Mouse (Mus musculus): ENCODE results near the gene Exoc4. TPM values are rescaled to one million over a fixed set of nuclear protein-coding genes. Genes with fewer than 3 reads are reported as not detected.

The Exoc4 gene
- polyA plus RNA-seq, 2 experiments: 16.8 to 24.2 TPM

DNA sequence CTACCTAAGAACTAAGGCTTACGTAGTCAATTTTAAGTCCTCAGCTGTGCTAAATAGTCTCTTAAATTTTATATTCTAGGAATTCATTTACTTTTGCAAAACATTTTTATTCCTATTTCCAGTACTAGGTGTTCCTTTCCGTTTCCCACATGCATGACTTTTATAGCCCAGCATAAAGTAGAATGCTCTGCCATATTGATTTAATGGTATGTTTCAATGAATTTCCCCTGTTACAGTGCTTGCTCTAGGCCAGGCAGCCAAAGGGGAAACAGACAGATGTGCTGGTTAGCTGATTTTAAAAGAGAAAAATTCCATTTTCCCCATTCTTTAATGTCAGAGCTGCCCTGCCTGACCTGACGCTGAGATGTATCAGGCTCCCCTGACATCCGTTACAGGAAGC is 359.6 kb downstream of the Exoc4 start:
- no peak overlapping the region for H3K4me2 ChIP-seq (replicated peaks; ENCODE audit: low read depth, low read length, severe bottlenecking)
- no peak overlapping the region for H3K9ac ChIP-seq (ENCODE audit: low read depth, low read length, severe bottlenecking)
- H3K27me3 ChIP-seq (ENCODE audit: control insufficient read depth, insufficient read depth, low read length): no peaks in the 10 kb centered on the region
- no peaks in the 10 kb centered on the region for H3K9me3 ChIP-seq (ENCODE audit: control insufficient read depth, low read length)
- no peak overlapping the region for H3K4me3 ChIP-seq (replicated peaks; ENCODE audit: low read length)
- WGBS: 33% methylated on average over 4 of the region's 4 CpGs
- H3K4me1 ChIP-seq (ENCODE audit: control insufficient read depth, insufficient read depth, low read length): peaks cover 7% of the 10 kb centered on the region; the same call in 1 of the 2 replicates
- no peaks in the 10 kb centered on the region for H3K36me3 ChIP-seq (ENCODE audit: control insufficient read depth, insufficient read depth, low read length)
- H3K27ac ChIP-seq (replicated peaks; ENCODE audit: low read depth, low read length): no peak overlapping the region
- DNase-seq (ENCODE audit: low spot score) (no peak), ATAC-seq (ENCODE audit: low FRiP score, low read depth) (peak; percentile 57)
- TF ChIP-seq POLR2A (IDR thresholded peaks at IDR 0.05; ENCODE audit: borderline replicate concordance, extremely low read depth, insufficient read depth, insufficient read length): no peak

DNA sequence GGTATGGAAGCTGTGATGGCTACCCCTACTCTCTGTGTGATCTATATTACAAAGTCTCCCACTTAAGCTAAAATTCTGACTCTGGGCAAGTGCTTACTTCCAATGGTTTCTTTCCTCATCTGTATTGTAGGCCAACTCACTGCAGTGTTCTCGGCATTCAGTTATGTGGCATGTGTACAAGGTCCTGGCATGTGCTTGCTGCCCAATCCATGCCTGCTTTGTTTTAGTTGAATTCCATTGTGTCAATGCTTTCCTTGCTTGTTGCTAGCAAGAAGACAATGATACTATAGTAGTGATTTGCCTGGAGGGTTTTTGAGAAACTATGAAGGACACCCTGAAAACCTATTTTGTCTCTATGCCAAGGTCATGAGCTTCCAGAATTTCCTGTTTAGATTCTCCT is 365.1 kb downstream of the Exoc4 start:
- Histone ChIP-seq H3K4me1 (ENCODE audit: control insufficient read depth, insufficient read depth, low read length) (0 out of 2 replicates have a peak, but pooled peaks cover 2% of the 10 kb centered on the region), H3K36me3 (ENCODE audit: control insufficient read depth, insufficient read depth, low read length) (no peaks in the 10 kb centered on the region), H3K4me2 (replicated peaks; ENCODE audit: low read depth, low read length, severe bottlenecking) (no peak overlapping the region), H3K27me3 (ENCODE audit: control insufficient read depth, insufficient read depth, low read length) (no peaks in the 10 kb centered on the region), H3K27ac (replicated peaks; ENCODE audit: low read depth, low read length) (no peak overlapping the region), H3K9ac (ENCODE audit: low read depth, low read length, severe bottlenecking) (no peak overlapping the region), H3K9me3 (ENCODE audit: control insufficient read depth, low read length) (no peaks in the 10 kb centered on the region), H3K4me3 (replicated peaks; ENCODE audit: low read length) (no peak overlapping the region)
- no peak for ATAC-seq (ENCODE audit: low FRiP score, low read depth)
- DNase-seq (ENCODE audit: low spot score): no peak
- 89% methylated on average over 1 of the region's 1 CpGs for WGBS
- no peak for TF ChIP-seq POLR2A (IDR thresholded peaks at IDR 0.05; ENCODE audit: borderline replicate concordance, extremely low read depth, insufficient read depth, insufficient read length)

DNA sequence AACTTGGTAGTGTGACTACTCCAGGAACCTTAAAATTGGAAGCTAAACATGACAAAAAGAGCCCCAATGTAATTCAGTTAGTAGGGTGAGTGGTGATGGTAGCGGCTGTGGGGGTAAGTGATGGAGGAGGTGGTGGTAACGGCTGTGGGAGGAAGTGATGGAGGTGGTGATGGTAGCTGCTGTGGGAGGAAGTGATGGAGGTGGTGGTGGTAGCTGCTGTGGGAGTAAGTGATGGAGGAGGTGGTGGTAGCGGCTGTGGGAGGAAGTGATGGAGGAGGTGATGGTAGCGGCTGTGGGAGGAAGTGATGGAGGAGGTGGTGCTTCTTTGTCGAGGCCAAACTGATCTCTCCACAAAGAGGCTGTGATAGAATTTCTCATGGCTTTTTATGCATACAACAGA is 369.7 kb downstream of the Exoc4 start:
- DNase-seq (ENCODE audit: low spot score) (no peak), ATAC-seq (ENCODE audit: low FRiP score, low read depth) (no peak)
- H3K27me3 ChIP-seq (ENCODE audit: control insufficient read depth, insufficient read depth, low read length): no peaks in the 10 kb centered on the region
- WGBS: 91% methylated on average over 5 of the region's 5 CpGs
- no peak overlapping the region for H3K27ac ChIP-seq (replicated peaks; ENCODE audit: low read depth, low read length)
- H3K9me3 ChIP-seq (ENCODE audit: control insufficient read depth, low read length): no peaks in the 10 kb centered on the region
- no peaks in the 10 kb centered on the region for H3K36me3 ChIP-seq (ENCODE audit: control insufficient read depth, insufficient read depth, low read length)
- H3K9ac ChIP-seq (ENCODE audit: low read depth, low read length, severe bottlenecking): no peak overlapping the region
- H3K4me1 ChIP-seq (ENCODE audit: control insufficient read depth, insufficient read depth, low read length): no peaks in the 10 kb centered on the region
- no peak for TF ChIP-seq POLR2A (IDR thresholded peaks at IDR 0.05; ENCODE audit: borderline replicate concordance, extremely low read depth, insufficient read depth, insufficient read length)
- no peak overlapping the region for H3K4me2 ChIP-seq (replicated peaks; ENCODE audit: low read depth, low read length, severe bottlenecking)
- H3K4me3 ChIP-seq (replicated peaks; ENCODE audit: low read length): no peak overlapping the region

DNA sequence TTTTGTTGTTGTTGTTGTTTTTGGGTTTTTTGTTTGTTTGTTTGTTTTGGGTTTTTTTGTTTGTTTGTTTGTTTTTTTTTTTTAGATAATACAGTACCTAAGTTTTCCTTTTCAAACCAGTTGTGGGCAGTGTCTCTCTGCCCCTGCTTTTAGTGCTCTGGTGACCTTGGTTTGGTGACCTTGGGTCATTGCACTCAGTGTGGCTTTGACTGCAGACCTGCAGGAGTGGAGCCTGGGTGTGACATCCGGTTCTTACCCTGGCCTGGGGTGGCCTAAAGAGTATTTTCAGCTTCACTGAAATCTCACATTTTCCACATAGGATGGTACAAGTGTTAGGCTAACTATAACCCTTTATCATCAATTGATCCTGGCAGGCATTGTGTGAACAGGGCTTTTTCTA is 371.8 kb downstream of the Exoc4 start:
- Histone ChIP-seq H3K9me3 (ENCODE audit: control insufficient read depth, low read length) (no peaks in the 10 kb centered on the region), H3K4me2 (replicated peaks; ENCODE audit: low read depth, low read length, severe bottlenecking) (no peak overlapping the region), H3K4me1 (ENCODE audit: control insufficient read depth, insufficient read depth, low read length) (no peaks in the 10 kb centered on the region), H3K27ac (replicated peaks; ENCODE audit: low read depth, low read length) (no peak overlapping the region), H3K4me3 (replicated peaks; ENCODE audit: low read length) (no peak overlapping the region), H3K36me3 (ENCODE audit: control insufficient read depth, insufficient read depth, low read length) (no peaks in the 10 kb centered on the region), H3K27me3 (ENCODE audit: control insufficient read depth, insufficient read depth, low read length) (no peaks in the 10 kb centered on the region), H3K9ac (ENCODE audit: low read depth, low read length, severe bottlenecking) (no peak overlapping the region)
- ATAC-seq (ENCODE audit: low FRiP score, low read depth) (no peak), DNase-seq (ENCODE audit: low spot score) (no peak)
- 30% methylated on average over 1 of the region's 1 CpGs for WGBS
- no peak for TF ChIP-seq POLR2A (IDR thresholded peaks at IDR 0.05; ENCODE audit: borderline replicate concordance, extremely low read depth, insufficient read depth, insufficient read length)

GRCm38 (mm10) chr6:33625931-33626330 is 377.0 kb downstream of the Exoc4 start:
- no peak for DNase-seq (ENCODE audit: low spot score)
- H3K36me3 ChIP-seq (ENCODE audit: control insufficient read depth, insufficient read depth, low read length): no peaks in the 10 kb centered on the region
- no peak overlapping the region for H3K4me2 ChIP-seq (replicated peaks; ENCODE audit: low read depth, low read length, severe bottlenecking)
- TF ChIP-seq POLR2A (IDR thresholded peaks at IDR 0.05; ENCODE audit: borderline replicate concordance, extremely low read depth, insufficient read depth, insufficient read length): no peak
- no peaks in the 10 kb centered on the region for H3K9me3 ChIP-seq (ENCODE audit: control insufficient read depth, low read length)
- H3K27ac ChIP-seq (replicated peaks; ENCODE audit: low read depth, low read length): no peak overlapping the region
- H3K9ac ChIP-seq (ENCODE audit: low read depth, low read length, severe bottlenecking): no peak overlapping the region
- H3K27me3 ChIP-seq (ENCODE audit: control insufficient read depth, insufficient read depth, low read length): no peaks in the 10 kb centered on the region
- no peak for ATAC-seq (ENCODE audit: low FRiP score, low read depth)
- H3K4me3 ChIP-seq (replicated peaks; ENCODE audit: low read length): no peak overlapping the region
- H3K4me1 ChIP-seq (ENCODE audit: control insufficient read depth, insufficient read depth, low read length): no peaks in the 10 kb centered on the region

DNA sequence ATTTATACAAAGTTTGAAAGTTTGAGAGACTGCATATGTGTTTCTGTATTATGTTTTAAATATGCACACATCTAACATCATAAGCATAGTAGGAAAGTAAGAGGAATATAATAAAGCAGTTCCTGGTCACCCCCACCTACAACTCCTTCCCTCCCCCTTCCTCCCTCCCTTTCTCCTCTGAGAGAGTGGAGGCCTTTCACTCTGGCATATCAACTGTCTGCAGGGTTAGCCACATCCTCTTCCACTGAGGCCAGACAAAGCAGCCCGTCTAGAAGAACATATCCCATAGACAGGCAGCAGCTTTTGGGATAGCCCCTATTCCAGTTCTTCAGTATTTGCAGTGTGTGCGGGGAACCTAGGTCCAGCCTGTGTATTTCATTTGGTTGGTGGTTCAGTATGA is 382.2 kb downstream of the Exoc4 start:
- H3K9me3 ChIP-seq (ENCODE audit: control insufficient read depth, low read length): no peaks in the 10 kb centered on the region

More for the DNA sequence above, 382.2 kb downstream of the Exoc4 start:
- no peak overlapping the region for H3K9ac ChIP-seq (ENCODE audit: low read depth, low read length, severe bottlenecking)
- H3K4me1 ChIP-seq (ENCODE audit: control insufficient read depth, insufficient read depth, low read length): no peaks in the 10 kb centered on the region
- ATAC-seq (ENCODE audit: low FRiP score, low read depth) (no peak), DNase-seq (ENCODE audit: low spot score) (no peak)
- TF ChIP-seq POLR2A (IDR thresholded peaks at IDR 0.05; ENCODE audit: borderline replicate concordance, extremely low read depth, insufficient read depth, insufficient read length): no peak
- H3K4me2 ChIP-seq (replicated peaks; ENCODE audit: low read depth, low read length, severe bottlenecking): no peak overlapping the region
- H3K27ac ChIP-seq (replicated peaks; ENCODE audit: low read depth, low read length): no peak overlapping the region
- 94% methylated on average over 2 of the region's 2 CpGs for WGBS
- no peak overlapping the region for H3K4me3 ChIP-seq (replicated peaks; ENCODE audit: low read length)
- no peaks in the 10 kb centered on the region for H3K27me3 ChIP-seq (ENCODE audit: control insufficient read depth, insufficient read depth, low read length)
- no peaks in the 10 kb centered on the region for H3K36me3 ChIP-seq (ENCODE audit: control insufficient read depth, insufficient read depth, low read length)

Measured in limb, embryonic 14.5 days (tissue).